Mouse (Mus musculus) heart, embryonic 16.5 days (tissue): ENCODE data around the gene Tacc2. TPM values are rescaled to one million over a fixed set of nuclear protein-coding genes. Genes with fewer than 3 reads are reported as not detected.
"Not testable (repeated sequence)": the region's sequence is repeated elsewhere in the genome, so short reads cannot be mapped to it uniquely, and the experiment has no call there.

Experiments
- ATAC-seq: fragments of 200-750 bp; cut with Nextera tagmentation; replicated peaks from 2 replicates; pipeline ENCODE4 v1.8.0; 2017; ENCODE audit warnings: moderate number of reproducible peaks; ENCODE audit not compliant: insufficient read depth, low FRiP score; ENCODE audit errors: extremely low read depth
- H3K27ac ChIP-seq: fragments of 300-500 bp; sonication (generic); 2 replicates; pipeline ENCODE4 v1.5.1; 2014; ENCODE audit warnings: mild to moderate bottlenecking, low read length, control low read depth, moderate library complexity
- H3K27me3 ChIP-seq: fragments of 300-500 bp; sonication (generic); 2 replicates; pipeline ENCODE4 v1.6.1; 2014; ENCODE audit warnings: low read length, mixed read lengths; ENCODE audit not compliant: control insufficient read depth, insufficient read depth
- H3K36me3 ChIP-seq: fragments of 300-500 bp; sonication (generic); 2 replicates; pipeline ENCODE4 v1.6.1; 2014; ENCODE audit not compliant: control insufficient read depth, insufficient read depth
- H3K4me1 ChIP-seq: fragments of 300-500 bp; sonication (generic); 2 replicates; pipeline ENCODE4 v1.6.1; 2014; ENCODE audit warnings: low read length, mixed read lengths; ENCODE audit not compliant: control insufficient read depth, insufficient read depth
- H3K4me2 ChIP-seq: fragments of 300-500 bp; sonication (generic); 2 replicates; pipeline ENCODE4 v1.6.1; 2014; ENCODE audit warnings: low read depth, mild to moderate bottlenecking, control low read depth, low read length
- H3K4me3 ChIP-seq: fragments of 300-500 bp; sonication (generic); 2 replicates; pipeline ENCODE4 v1.5.1; 2014; ENCODE audit warnings: mild to moderate bottlenecking, control low read depth, low read length
- H3K9ac ChIP-seq: fragments of 300-500 bp; sonication (generic); 2 replicates; pipeline ENCODE4 v1.6.1; 2014; ENCODE audit warnings: low read length, control low read depth
- H3K9me3 ChIP-seq: fragments of 300-500 bp; sonication (generic); replicated peaks from 2 replicates; pipeline ENCODE4 v1.6.1; 2016; ENCODE audit warnings: low read length; ENCODE audit not compliant: control insufficient read depth
- WGBS: fragments of 180-500 bp; shearing (Covaris S2); extraction: QIAGEN DNeasy Blood & Tissue Kit; methylation state at CpG from one replicate; pipeline ENCODE4 v1.1.7; 2014; 5-methylcytosine and 5-hydroxymethylcytosine counted together
- polyA plus RNA-seq: library from polyadenylated mRNA; unstranded; fragments of >200 nt; fragmentation: Nextera tagmentation; extraction: Ambion mirVana; gene quantifications from 2 replicates; pipeline ENCODE4 v1.2.1, GENCODE M21; 2015

Tacc2 gene
- polyA plus RNA-seq, 1 experiment from 2014 or later, result 47.0 TPM

DNA sequence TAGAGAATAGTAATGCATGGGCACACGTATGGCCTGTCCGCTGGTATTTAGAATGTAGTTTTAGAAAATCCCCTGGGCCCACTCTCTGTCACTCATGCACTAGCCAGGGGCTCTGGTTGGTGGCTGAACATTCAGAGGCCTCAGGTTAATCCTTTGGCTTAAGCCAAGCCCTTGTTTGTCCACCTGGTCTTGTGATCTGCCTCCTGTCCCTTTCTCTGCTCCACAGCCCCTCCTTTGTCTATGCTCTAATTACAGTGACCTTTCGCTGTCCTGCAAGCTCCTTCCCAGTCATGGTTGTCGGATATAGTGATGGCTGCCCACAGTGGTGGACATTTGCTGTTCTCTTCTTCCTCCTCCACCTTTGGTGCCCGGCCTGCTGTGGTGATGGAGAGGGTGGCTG, 85.0 kb downstream of the Tacc2 start:
- Histone ChIP-seq H3K4me2 (no peak overlapping the region), H3K4me1 (peaks cover 26% of the 10 kb centered on the region), H3K9ac (no peak overlapping the region), H3K27me3 (no peaks in the 10 kb centered on the region), H3K27ac (peak overlapping the region; percentile 55), H3K4me3 (no peak overlapping the region), H3K9me3 (0 out of 2 replicates have a peak, but pooled peaks cover 13% of the 10 kb centered on the region), H3K36me3 (peaks cover 30% of the 10 kb centered on the region)
- WGBS, result 78% methylated on average over 5 of the region's 5 CpGs
- 0 out of 2 replicates have a peak, but pooled peaks have one; percentile 10 for ATAC-seq

GRCm38 (mm10) chr7:130662869-130663268, 85.6 kb downstream of the Tacc2 start:
- Histone ChIP-seq H3K27me3 (no peaks in the 10 kb centered on the region), H3K4me1 (peaks cover 23% of the 10 kb centered on the region), H3K4me2 (no peak overlapping the region), H3K27ac (peak overlapping the region; percentile 14; the same call in 1 of the 2 replicates), H3K9ac (no peak overlapping the region), H3K9me3 (0 out of 2 replicates have a peak, but pooled peaks cover 13% of the 10 kb centered on the region), H3K36me3 (peaks cover 30% of the 10 kb centered on the region), H3K4me3 (no peak overlapping the region)
- ATAC-seq, result no peak
- WGBS, result 66% methylated on average over 4 of the region's 4 CpGs

- ATAC-seq, result no peak
- H3K27ac ChIP-seq, result no peak overlapping the region
- no peaks in the 10 kb centered on the region for H3K27me3 ChIP-seq
- peaks cover 30% of the 10 kb centered on the region for H3K36me3 ChIP-seq
- H3K9ac ChIP-seq, result no peak overlapping the region
- H3K9me3 ChIP-seq, result 0 out of 2 replicates have a peak, but pooled peaks cover 13% of the 10 kb centered on the region
- H3K4me1 ChIP-seq, result peaks cover 31% of the 10 kb centered on the region
- H3K4me3 ChIP-seq, result no peak overlapping the region
- no peak overlapping the region for H3K4me2 ChIP-seq
- 89% methylated on average over 5 of the region's 5 CpGs for WGBS
These were observed 86.8 kb downstream of the Tacc2 start for GRCm38 (mm10) chr7:130664037-130664436.

GRCm38 (mm10) chr7:130664629-130665028, 87.4 kb downstream of the Tacc2 start:
- Histone ChIP-seq H3K9ac (no peak overlapping the region), H3K4me3 (no peak overlapping the region), H3K4me2 (no peak overlapping the region), H3K36me3 (peaks cover 28% of the 10 kb centered on the region), H3K4me1 (peaks cover 37% of the 10 kb centered on the region), H3K27me3 (no peaks in the 10 kb centered on the region), H3K9me3 (0 out of 2 replicates have a peak, but pooled peaks cover 13% of the 10 kb centered on the region), H3K27ac (no peak overlapping the region)
- 92% methylated on average over 5 of the region's 5 CpGs for WGBS
- no peak for ATAC-seq

DNA sequence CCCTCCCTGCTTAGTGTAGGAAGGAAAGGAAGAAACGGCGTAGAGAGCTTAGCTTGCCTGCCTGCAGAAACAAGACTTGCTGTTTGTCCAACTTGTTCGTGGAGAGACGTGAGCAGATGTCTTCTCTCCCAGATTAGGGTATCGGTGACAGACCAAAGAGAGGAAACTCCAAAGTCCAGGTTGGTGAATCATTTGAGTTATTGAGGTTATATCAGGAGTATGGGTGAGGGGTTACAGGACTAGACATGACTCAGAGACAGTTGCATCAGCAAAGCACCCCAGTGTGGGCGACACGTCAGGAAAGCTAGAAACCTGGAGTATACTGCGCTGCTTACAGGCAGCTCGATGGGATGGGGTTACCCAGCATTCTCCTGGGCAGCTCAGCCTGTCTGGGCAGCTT, 88.1 kb downstream of the Tacc2 start:
- H3K27me3 ChIP-seq, result no peaks in the 10 kb centered on the region
- 83% methylated on average over 9 of the region's 9 CpGs for WGBS
- no peak overlapping the region for H3K4me2 ChIP-seq
- H3K9me3 ChIP-seq, result 0 out of 2 replicates have a peak, but pooled peaks cover 13% of the 10 kb centered on the region
- no peak overlapping the region for H3K27ac ChIP-seq
- no peak overlapping the region for H3K4me3 ChIP-seq
- H3K9ac ChIP-seq, result no peak overlapping the region
- peaks cover 25% of the 10 kb centered on the region for H3K36me3 ChIP-seq
- H3K4me1 ChIP-seq, result peaks cover 39% of the 10 kb centered on the region
- ATAC-seq, result no peak

DNA sequence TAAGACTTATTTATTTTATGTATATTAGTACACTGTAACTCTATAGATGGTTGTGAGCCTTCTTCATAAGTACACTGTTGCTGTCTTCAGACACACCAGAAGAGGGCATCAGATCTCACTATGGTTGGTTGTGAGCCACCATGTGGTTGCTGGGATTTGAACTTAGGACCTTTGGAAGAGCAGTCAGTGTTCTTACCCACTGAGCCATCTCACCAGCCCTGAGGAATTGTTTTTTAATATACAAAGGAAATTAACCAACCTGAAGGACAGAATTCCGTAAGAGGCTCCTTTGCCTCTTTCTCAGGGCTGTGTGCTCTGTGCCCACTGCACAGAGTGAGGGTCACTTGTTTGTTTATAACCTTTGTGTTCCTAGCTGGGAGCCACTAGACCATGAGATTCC, 90.8 kb downstream of the Tacc2 start:
- ATAC-seq, H3K27me3 ChIP-seq, H3K4me2 ChIP-seq, H3K4me3 ChIP-seq: not testable (repeated sequence)
- H3K9me3 ChIP-seq, result 0 out of 2 replicates have a peak, but pooled peaks cover 13% of the 10 kb centered on the region
- WGBS, result 67% methylated on average over 1 of the region's 1 CpGs
- H3K9ac ChIP-seq, result 0 out of 2 replicates have a peak overlapping the region, but pooled peaks have one; percentile 17
- peaks cover 51% of the 10 kb centered on the region for H3K4me1 ChIP-seq
- H3K36me3 ChIP-seq, result peaks cover 24% of the 10 kb centered on the region
- peak overlapping the region; percentile 99 for H3K27ac ChIP-seq

DNA sequence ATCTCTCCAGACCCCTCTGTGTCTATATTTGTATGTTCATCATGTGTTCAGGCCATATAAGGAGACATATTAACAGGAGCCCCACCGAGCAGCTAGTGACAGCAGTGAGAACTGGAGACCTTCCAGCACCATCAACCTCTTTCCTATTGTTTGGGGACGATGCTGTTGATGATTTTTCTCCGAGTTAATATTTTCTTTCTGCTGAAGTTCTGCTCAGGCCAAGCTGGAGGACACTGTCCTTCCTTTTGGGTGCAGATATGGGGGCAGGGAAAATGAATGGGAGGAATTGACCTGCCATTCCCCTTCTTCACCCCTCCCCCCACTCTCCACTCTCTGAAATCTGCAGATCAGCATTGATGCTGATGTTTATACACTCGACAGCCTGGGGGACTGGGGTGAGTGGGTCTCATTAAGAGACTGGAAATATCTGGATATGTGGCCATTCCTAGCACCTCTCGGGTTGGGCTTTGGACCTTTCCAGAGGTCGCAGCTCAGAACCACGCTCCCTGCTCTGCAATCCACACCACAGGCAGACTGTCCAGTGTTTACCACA, 91.6 kb downstream of the Tacc2 start:
- peak; percentile 67 for ATAC-seq
- H3K9ac ChIP-seq, result peak overlapping the region; percentile 59
- H3K27me3 ChIP-seq, result no peaks in the 10 kb centered on the region
- 17% methylated on average over 7 of the region's 7 CpGs for WGBS
- 0 out of 2 replicates have a peak, but pooled peaks cover 10% of the 10 kb centered on the region for H3K9me3 ChIP-seq
- H3K4me2 ChIP-seq, result peak overlapping the region; percentile 52
- peaks cover 58% of the 10 kb centered on the region for H3K4me1 ChIP-seq
- H3K27ac ChIP-seq, result peak overlapping the region; percentile 99
- peaks cover 16% of the 10 kb centered on the region for H3K36me3 ChIP-seq
- H3K4me3 ChIP-seq, result no peak overlapping the region; the same call in 1 of the 2 replicates

DNA sequence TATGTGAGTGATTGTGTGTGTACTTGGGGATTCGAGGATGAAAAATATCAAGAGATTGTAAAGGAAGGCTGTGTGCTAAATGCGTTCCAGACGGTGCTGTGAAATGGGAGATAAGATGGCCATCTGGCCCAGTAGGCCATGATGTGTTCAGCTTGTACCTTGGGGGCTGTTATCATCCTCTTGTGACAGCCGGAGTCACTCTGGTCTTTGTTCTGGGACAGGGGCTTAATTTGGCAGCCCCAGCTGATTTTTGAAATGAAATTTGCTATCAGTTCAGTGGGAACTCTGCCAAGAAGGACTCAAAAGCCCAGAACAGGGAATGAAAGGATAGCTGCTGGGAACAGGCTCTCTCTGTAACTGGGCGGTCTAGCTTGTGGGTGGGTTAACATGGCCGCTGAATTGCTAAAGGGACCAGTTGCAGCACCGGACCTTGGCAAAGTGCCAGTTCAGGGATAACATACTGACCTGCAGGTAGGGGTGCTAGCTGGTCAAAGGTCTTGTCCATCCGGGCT, 92.2 kb downstream of the Tacc2 start:
- Histone ChIP-seq H3K4me1 (peaks cover 63% of the 10 kb centered on the region), H3K4me3 (no peak overlapping the region; the same call in 1 of the 2 replicates)

GRCm38 (mm10) chr7:130670358-130670757, 93.1 kb downstream of the Tacc2 start:
- ATAC-seq, result peak; percentile 19
- Histone ChIP-seq H3K27me3 (no peaks in the 10 kb centered on the region), H3K27ac (peak overlapping the region; percentile 99), H3K9ac (peak overlapping the region; percentile 42), H3K4me1 (peaks cover 64% of the 10 kb centered on the region), H3K4me3 (no peak overlapping the region), H3K9me3 (0 out of 2 replicates have a peak, but pooled peaks cover 3% of the 10 kb centered on the region), H3K36me3 (peaks cover 8% of the 10 kb centered on the region), H3K4me2 (no peak overlapping the region)
- WGBS, result 31% methylated on average over 4 of the region's 4 CpGs

More for the DNA sequence above, 92.2 kb downstream of the Tacc2 start:
- Histone ChIP-seq H3K9ac (peak overlapping the region; percentile 59), H3K27me3 (no peaks in the 10 kb centered on the region), H3K9me3 (0 out of 2 replicates have a peak, but pooled peaks cover 9% of the 10 kb centered on the region), H3K36me3 (peaks cover 14% of the 10 kb centered on the region), H3K4me2 (peak overlapping the region; percentile 52), H3K27ac (peak overlapping the region; percentile 99)
- ATAC-seq, result peak; percentile 70
- 14% methylated on average over 8 of the region's 8 CpGs for WGBS
